Mouse (Mus musculus): ENCODE data around the gene Tmem51.

GRCm38 (mm10) chr4:142046496-142046895 lies 37.6 kb downstream of the Tmem51 start:
- TF ChIP-seq CTCF (IDR thresholded peaks at IDR 0.05; ENCODE audit: low read depth, low read length) (no peak), POLR2A (IDR thresholded peaks at IDR 0.05; ENCODE audit: extremely low read depth, insufficient read depth, low read length) (no peak)
